Mouse (Mus musculus) MEL (cell line): ENCODE measurements around the gene Letm1. TPM values are rescaled to one million over a fixed set of nuclear protein-coding genes. Genes with fewer than 3 reads are reported as not detected.

Source experiments
- DNase-seq: peaks from one replicate; pipeline ENCODE4 v3.0.0; 2011; ENCODE audit warnings: low read depth, low spot score
- H3K27ac ChIP-seq: 2 replicates; pipeline ENCODE4 v1.5.1; 2012; ENCODE audit warnings: low read depth, mild to moderate bottlenecking, control low read depth, low read length, moderate library complexity; ENCODE audit not compliant: control insufficient read depth
- H3K27me3 ChIP-seq, 2 experiments: fragments of 150-350 bp in 1 of 2; sonication (generic) in 1 of 2; 2 replicates each; pipeline ENCODE4 v1.6.1; 2012; ENCODE audit warnings: low read length in 2 of 2, mild to moderate bottlenecking in 2 of 2, improper control_type of control experiment in 1 of 2, moderate library complexity in 1 of 2; ENCODE audit not compliant: insufficient read depth in 2 of 2, control insufficient read depth in 1 of 2
- H3K36me3 ChIP-seq, 2 experiments: 2 replicates each; pipeline ENCODE4 v1.6.1; 2012 to 2014; ENCODE audit warnings: low read length in 2 of 2, improper control_type of control experiment in 1 of 2, inconsistent platforms in 1 of 2, mild to moderate bottlenecking in 1 of 2; ENCODE audit not compliant: insufficient read depth in 2 of 2, control insufficient read depth in 1 of 2
- H3K4me1 ChIP-seq, 2 experiments: fragments of 150-350 bp in 1 of 2; sonication (generic) in 1 of 2; 2 replicates each; pipeline ENCODE4 v1.6.1; 2012; ENCODE audit warnings: low read length in 2 of 2, improper control_type of control experiment in 1 of 2, mild to moderate bottlenecking in 1 of 2; ENCODE audit not compliant: insufficient read depth in 2 of 2, control insufficient read depth in 1 of 2
- H3K4me3 ChIP-seq, 2 experiments: fragments of 150-350 bp in 1 of 2; sonication (generic) in 1 of 2; 2 replicates each; pipeline ENCODE4 v1.5.1; 2012; ENCODE audit warnings: low read depth in 2 of 2, low read length in 2 of 2, mild to moderate bottlenecking in 2 of 2, moderate library complexity in 2 of 2, control low read depth in 1 of 2, improper control_type of control experiment in 1 of 2; ENCODE audit not compliant: control insufficient read depth in 1 of 2, insufficient read depth in 1 of 2
- H3K79me2 ChIP-seq: 2 replicates; pipeline ENCODE4 v1.6.1; 2012; ENCODE audit warnings: mild to moderate bottlenecking, low read length, moderate library complexity; ENCODE audit not compliant: control insufficient read depth, poor library complexity, insufficient read depth
- H3K9ac ChIP-seq: 2 replicates; pipeline ENCODE4 v1.6.1; 2012; ENCODE audit warnings: low read depth, mild to moderate bottlenecking, control low read depth, low read length, moderate library complexity; ENCODE audit not compliant: control insufficient read depth, poor library complexity, severe bottlenecking
- H3K9me3 ChIP-seq: fragments of 150-350 bp; sonication (generic); replicated peaks from 2 replicates; pipeline ENCODE4 v1.6.1; 2012; ENCODE audit warnings: mild to moderate bottlenecking, low read length, improper control_type of control experiment, moderate library complexity; ENCODE audit not compliant: insufficient read depth
- BHLHE40 ChIP-seq: IDR thresholded peaks from 2 replicates; pipeline ENCODE4 v1.6.1; 2012; ENCODE audit warnings: low read depth, mild to moderate bottlenecking, inconsistent platforms, low read length, improper control_type of control experiment, borderline replicate concordance
- CHD2 ChIP-seq: IDR thresholded peaks from 2 replicates; pipeline ENCODE4 v1.6.1; 2011; ENCODE audit warnings: low read length, improper control_type of control experiment
- ELF1 ChIP-seq: IDR thresholded peaks from 2 replicates; pipeline ENCODE4 v1.6.1; 2014; ENCODE audit warnings: low read depth, mild to moderate bottlenecking, inconsistent platforms, low read length, improper control_type of control experiment, moderate library complexity
- GABPA ChIP-seq: IDR thresholded peaks from 2 replicates; pipeline ENCODE4 v1.6.1; 2012; ENCODE audit warnings: low read depth, mild to moderate bottlenecking, inconsistent platforms, low read length, improper control_type of control experiment, moderate library complexity
- HCFC1 ChIP-seq: IDR thresholded peaks from 2 replicates; pipeline ENCODE4 v1.6.1; 2012; ENCODE audit warnings: low read depth, mild to moderate bottlenecking, inconsistent platforms, low read length, improper control_type of control experiment, moderate library complexity
- JUND ChIP-seq: IDR thresholded peaks from 2 replicates; pipeline ENCODE4 v1.6.1; 2011; ENCODE audit warnings: low read depth, mild to moderate bottlenecking, improper control_type of control experiment, low read length
- MAFK ChIP-seq: IDR thresholded peaks from 2 replicates; pipeline ENCODE4 v1.6.1; 2011; ENCODE audit warnings: low read depth, mild to moderate bottlenecking, low read length, improper control_type of control experiment, borderline replicate concordance
- MAX ChIP-seq: IDR thresholded peaks from 2 replicates; pipeline ENCODE4 v1.6.1; 2011; ENCODE audit warnings: low read length, improper control_type of control experiment
- MXI1 ChIP-seq: IDR thresholded peaks from 2 replicates; pipeline ENCODE4 v1.6.1; 2011; ENCODE audit warnings: mild to moderate bottlenecking, low read depth, low read length, improper control_type of control experiment
- MYB ChIP-seq: IDR thresholded peaks from 2 replicates; pipeline ENCODE4 v1.6.1; 2011; ENCODE audit warnings: mild to moderate bottlenecking, low read depth, low read length, improper control_type of control experiment
- MYC ChIP-seq: IDR thresholded peaks from 2 replicates; pipeline ENCODE4 v1.6.1; 2011; ENCODE audit warnings: low read depth, mild to moderate bottlenecking, low read length, improper control_type of control experiment, moderate library complexity
- NELFE ChIP-seq: IDR thresholded peaks from 2 replicates; pipeline ENCODE4 v1.6.1; 2011; ENCODE audit warnings: low read depth, low read length, improper control_type of control experiment
- NRF1 ChIP-seq: IDR thresholded peaks from 2 replicates; pipeline ENCODE4 v1.6.1; 2014; ENCODE audit warnings: low read depth, mild to moderate bottlenecking, inconsistent platforms, low read length, improper control_type of control experiment, moderate library complexity; ENCODE audit not compliant: poor library complexity, insufficient read depth, severe bottlenecking
- POLR2A ChIP-seq, 2 experiments: IDR thresholded peaks; 2 replicates each; pipeline ENCODE4 v1.6.1; 2011 to 2012; ENCODE audit warnings: low read length in 2 of 2, mild to moderate bottlenecking in 2 of 2, control low read depth in 1 of 2, improper control_type of control experiment in 1 of 2, low read depth in 1 of 2, moderate library complexity in 1 of 2; ENCODE audit not compliant: control insufficient read depth in 1 of 2, insufficient read depth in 1 of 2, poor library complexity in 1 of 2
- POLR2AphosphoS5 ChIP-seq: IDR thresholded peaks from 2 replicates; pipeline ENCODE4 v1.6.1; 2012; ENCODE audit warnings: low read depth, borderline replicate concordance, mild to moderate bottlenecking, inconsistent platforms, low read length, moderate library complexity, mixed read lengths
- RAD21 ChIP-seq: IDR thresholded peaks from 2 replicates; pipeline ENCODE4 v1.6.1; 2011; ENCODE audit warnings: mild to moderate bottlenecking, low read depth, low read length, improper control_type of control experiment
- RCOR1 ChIP-seq: IDR thresholded peaks from 2 replicates; pipeline ENCODE4 v1.6.1; 2012; ENCODE audit warnings: low read depth, mild to moderate bottlenecking, inconsistent platforms, low read length, improper control_type of control experiment
- SIN3A ChIP-seq: IDR thresholded peaks from 2 replicates; pipeline ENCODE4 v1.6.1; 2012; ENCODE audit warnings: low read length, improper control_type of control experiment, inconsistent platforms
- TAL1 ChIP-seq: IDR thresholded peaks from 2 replicates; pipeline ENCODE4 v1.6.1; 2012; ENCODE audit warnings: mild to moderate bottlenecking, inconsistent platforms, low read length, moderate library complexity, mixed read lengths
- TBP ChIP-seq: IDR thresholded peaks from 2 replicates; pipeline ENCODE4 v1.8.0; 2011; ENCODE audit warnings: low read depth, low read length, improper control_type of control experiment
- TCF12 ChIP-seq: IDR thresholded peaks from 2 replicates; pipeline ENCODE4 v1.6.1; 2014; ENCODE audit warnings: low read depth, mild to moderate bottlenecking, inconsistent platforms, low read length, improper control_type of control experiment, moderate library complexity
- UBTF ChIP-seq: IDR thresholded peaks from 2 replicates; pipeline ENCODE4 v1.6.1; 2012; ENCODE audit warnings: low read depth, mild to moderate bottlenecking, inconsistent platforms, low read length, improper control_type of control experiment, moderate library complexity, borderline replicate concordance; ENCODE audit not compliant: insufficient read depth
- USF2 ChIP-seq, 2 experiments: IDR thresholded peaks; 2 replicates each; pipeline ENCODE4 v1.6.1; 2011 to 2012; ENCODE audit warnings: improper control_type of control experiment in 2 of 2, low read length in 2 of 2, borderline replicate concordance in 1 of 2, inconsistent platforms in 1 of 2, low read depth in 1 of 2, mild to moderate bottlenecking in 1 of 2; ENCODE audit not compliant: insufficient read depth in 1 of 2
- ZMIZ1 ChIP-seq: IDR thresholded peaks from 2 replicates; pipeline ENCODE4 v1.6.1; 2012; ENCODE audit warnings: low read depth, mild to moderate bottlenecking, inconsistent platforms, low read length, improper control_type of control experiment, moderate library complexity
- ZNF384 ChIP-seq: IDR thresholded peaks from 2 replicates; pipeline ENCODE4 v1.6.1; 2012; ENCODE audit warnings: low read depth, mild to moderate bottlenecking, inconsistent platforms, low read length, improper control_type of control experiment
- polyA plus RNA-seq, 2 experiments: library from polyadenylated mRNA; stranded (reverse) in 1 of 2; unstranded in 1 of 2; fragments of >175 nt in 1 of 2; fragments of >200 nt in 1 of 2; gene quantifications; 2 replicates each; pipeline versions ENCODE4 v1.2.1 to v1.2.4; 2012; ENCODE audit warnings: low replicate concordance in 2 of 2, low read depth in 1 of 2; ENCODE audit not compliant: insufficient read length in 2 of 2, insufficient read depth in 1 of 2, missing spikeins in 1 of 2
- total RNA-seq: library from RNA; depleted of rRNA; stranded (reverse); fragments of 300-350 nt; gene quantifications from 2 replicates; pipeline ENCODE4 v1.2.3, GENCODE M21; 2012

Letm1 gene
- total and polyA plus RNA-seq, 3 experiments: 59.5 to 127 (median 119) TPM

- Histone ChIP-seq H3K79me2 (no peaks in the 10 kb centered on the region; the same call in 1 of the 2 replicates), H3K4me3 (peak overlapping the region; percentile 59 to 94), H3K27me3 (no peaks in the 10 kb centered on the region), H3K9ac (no peak overlapping the region), H3K27ac (no peak overlapping the region), H3K36me3 (peaks cover 0 to 2% of the 10 kb centered on the region in 2 experiments; a peak in 1 of 4 replicates), H3K4me1 (peaks cover 0 to 30% of the 10 kb centered on the region in 2 experiments; a peak in 3 of 4 replicates), H3K9me3 (no peaks in the 10 kb centered on the region)
- TF ChIP-seq JUND: no peak
- TF ChIP-seq ZMIZ1: no peak
- no peak for TF ChIP-seq CHD2
- TF ChIP-seq BHLHE40: no peak
- no peak for TF ChIP-seq ZNF384
- no peak for TF ChIP-seq TAL1
- TF ChIP-seq POLR2AphosphoS5: no peak
- no peak for TF ChIP-seq MYC
- TF ChIP-seq TCF12: no peak
- no peak for TF ChIP-seq MAX
- no peak for TF ChIP-seq USF2 (IDR thresholded peaks at IDR 0.05; ENCODE audit: borderline replicate concordance in 1 of 2, insufficient read depth in 1 of 2, low read depth in 1 of 2, low read length in 2 of 2)
- no peak for TF ChIP-seq RAD21
- no peak for TF ChIP-seq UBTF
- TF ChIP-seq MYB: no peak
- TF ChIP-seq GABPA: no peak
- no peak for TF ChIP-seq NELFE
- no peak for TF ChIP-seq MXI1
- TF ChIP-seq POLR2A (IDR thresholded peaks at IDR 0.05; ENCODE audit: control insufficient read depth in 1 of 2, insufficient read depth in 1 of 2, low read depth in 1 of 2, low read length in 2 of 2, poor library complexity in 1 of 2): no peak
- DNase-seq: peak; percentile 48
Measured at GRCm38 (mm10) chr5:33720852-33721490, 61.6 kb downstream of the Letm1 start.

- no peak overlapping the region for H3K27ac ChIP-seq
- TF ChIP-seq NRF1: 0 out of 2 replicates have a peak, but pooled peaks have one; percentile 26
- TF ChIP-seq BHLHE40: peak; percentile 7; the same call in 1 of the 2 replicates
- TF ChIP-seq MXI1: peak; percentile 32; the same call in 1 of the 2 replicates
- TF ChIP-seq TBP: peak; percentile 99
- 0 out of 2 replicates have a peak, but pooled peaks have one; percentile 34 for TF ChIP-seq SIN3A
- no peak for TF ChIP-seq JUND
- TF ChIP-seq UBTF: peak; percentile 100
- TF ChIP-seq MAFK: no peak
- no peak for TF ChIP-seq HCFC1
- TF ChIP-seq RCOR1: peak; percentile 16; the same call in 1 of the 2 replicates
- TF ChIP-seq ELF1: peak; percentile 56
- H3K9me3 ChIP-seq: no peaks in the 10 kb centered on the region
- H3K27me3 ChIP-seq: no peaks in the 10 kb centered on the region
- peaks cover 0 to 2% of the 10 kb centered on the region in 2 experiments; a peak in 1 of 4 replicates for H3K36me3 ChIP-seq
- H3K79me2 ChIP-seq: no peaks in the 10 kb centered on the region; the same call in 1 of the 2 replicates
- no peak overlapping the region for H3K9ac ChIP-seq
- no peak overlapping the region for H3K4me3 ChIP-seq
- H3K4me1 ChIP-seq: peaks cover 0 to 30% of the 10 kb centered on the region in 2 experiments; a peak in 3 of 4 replicates
- peak; percentile 91 for DNase-seq
Measured at GRCm38 (mm10) chr5:33718460-33718859, 64.2 kb downstream of the Letm1 start.
